In the genomic region with DNA sequence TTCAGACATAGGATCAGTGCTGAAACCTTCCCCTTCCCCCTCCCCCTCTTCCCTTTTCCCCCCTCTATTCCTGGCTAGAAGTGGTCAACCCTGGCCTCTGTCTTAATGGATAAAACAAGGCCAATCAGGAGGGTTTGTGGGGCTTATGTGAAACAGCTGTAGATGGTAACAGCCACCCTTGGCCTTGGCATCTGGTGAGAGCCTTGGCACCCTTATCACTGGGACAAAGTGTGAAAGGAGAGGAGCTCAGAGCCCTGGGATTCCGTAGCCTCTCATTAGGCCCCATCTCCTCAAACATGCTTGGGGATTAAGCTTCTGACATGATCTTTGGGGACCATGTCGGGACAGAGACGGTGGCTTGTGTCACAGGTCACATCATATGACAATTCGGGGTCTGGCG, we compare ENCODE assay signal across 25 mouse cellular contexts.
"Had no signal": no experiment of that assay in that cellular context is flagged by ENCODE, and none has a peak within 500 bp of the region (broad histone marks: within the 10 kb centered on the region; RNA-seq: fewer than 3 reads in every experiment).

No protein-coding gene starts in this region.

- H3K9ac ChIP-seq: limb, embryonic 13.5 days; liver, embryonic 12.5 days; liver, embryonic 15.5 days; lung, embryonic 15.5 days; midbrain, embryonic 13.5 days; neural tube, embryonic 12.5 days; neural tube, embryonic 15.5 days; stomach, embryonic 15.5 days had no signal

- DNase-seq: kidney, adult 2 months; kidney, postnatal 25 days; layer of hippocampus, adult 9-11 months; liver; lung, adult 18-20 months; lung, postnatal 14 days; retina, postnatal 1 day; right cerebral cortex, postnatal 25 days; spleen, adult 18-20 months; thymus, adult 2 months; thymus, postnatal 14 days; thymus, postnatal 4 days had no signal

- H3K27me3 ChIP-seq: limb, embryonic 13.5 days; liver, embryonic 12.5 days; liver, embryonic 15.5 days; lung, embryonic 15.5 days; midbrain, embryonic 13.5 days; neural tube, embryonic 12.5 days; neural tube, embryonic 15.5 days; stomach, embryonic 15.5 days had no signal

- H3K4me1 ChIP-seq: limb, embryonic 10.5 days; limb, embryonic 13.5 days; liver, embryonic 12.5 days; liver, embryonic 15.5 days; lung, embryonic 15.5 days; stomach, embryonic 15.5 days had no signal

- H3K4me3 ChIP-seq: layer of hippocampus, adult 2 months; limb, embryonic 10.5 days; limb, embryonic 13.5 days; liver, embryonic 12.5 days; liver, embryonic 15.5 days; lung, embryonic 15.5 days; midbrain, embryonic 13.5 days; neural tube, embryonic 12.5 days; neural tube, embryonic 15.5 days; stomach, embryonic 15.5 days had no signal

- H3K4me2 ChIP-seq: limb, embryonic 13.5 days; liver, embryonic 12.5 days; liver, embryonic 15.5 days; lung, embryonic 15.5 days; midbrain, embryonic 13.5 days; neural tube, embryonic 12.5 days; neural tube, embryonic 15.5 days; stomach, embryonic 15.5 days had no signal

- H3K27ac ChIP-seq: kidney, postnatal 0 days; layer of hippocampus, adult 2 months; limb, embryonic 10.5 days; limb, embryonic 13.5 days; liver, embryonic 12.5 days; liver, embryonic 15.5 days; lung, embryonic 15.5 days; macrophage; midbrain, embryonic 13.5 days; neural tube, embryonic 12.5 days; neural tube, embryonic 15.5 days; stomach, embryonic 15.5 days had no signal

- H3K9me3 ChIP-seq: limb, embryonic 10.5 days; limb, embryonic 13.5 days; liver, embryonic 12.5 days; liver, embryonic 15.5 days; lung, embryonic 15.5 days; midbrain, embryonic 13.5 days; neural tube, embryonic 12.5 days; neural tube, embryonic 15.5 days; stomach, embryonic 15.5 days had no signal

- H3K36me3 ChIP-seq: limb, embryonic 10.5 days; limb, embryonic 13.5 days; liver, embryonic 12.5 days; liver, embryonic 15.5 days; lung, embryonic 15.5 days; midbrain, embryonic 13.5 days; neural tube, embryonic 12.5 days; neural tube, embryonic 15.5 days; stomach, embryonic 15.5 days had no signal

- ATAC-seq: intestine, postnatal 0 days; liver, embryonic 12.5 days; midbrain, embryonic 13.5 days had no signal
